Mouse (Mus musculus) lung, adult 2 months (tissue): ENCODE results near the gene E130114P18Rik. TPM values are rescaled to one million over a fixed set of nuclear protein-coding genes. Genes with fewer than 3 reads are reported as not detected.

ENCODE experiments used
- DNase-seq: peaks from one replicate; pipeline ENCODE4 v3.0.0; 2022
- H3K4me1 ChIP-seq: fragments of 200-500 bp; 2 replicates; pipeline ENCODE4 v1.6.1; 2011; ENCODE audit warnings: low read length; ENCODE audit not compliant: control insufficient read depth, insufficient read depth
- H3K4me3 ChIP-seq: fragments of 200-500 bp; replicated peaks from 2 replicates; pipeline ENCODE3; 2011; ENCODE audit warnings: low read depth, mild to moderate bottlenecking, control low read depth, low read length; ENCODE audit errors: extremely low read depth
- CTCF ChIP-seq: fragments of 200-500 bp; IDR thresholded peaks from 2 replicates; pipeline ENCODE4 v1.5.1; 2011; ENCODE audit warnings: mild to moderate bottlenecking, low read length, control low read depth; ENCODE audit not compliant: insufficient read depth
- POLR2A ChIP-seq: fragments of 200-500 bp; IDR thresholded peaks from 2 replicates; pipeline ENCODE4 v1.6.1; 2011; ENCODE audit warnings: low read depth, mild to moderate bottlenecking, control low read depth, low read length, borderline replicate concordance; ENCODE audit errors: extremely low read depth
- WGBS: fragments of 180-500 bp; shearing (Covaris S2); methylation state at CpG from one replicate; pipeline ENCODE4 v1.1.7; 2018; 5-methylcytosine and 5-hydroxymethylcytosine counted together
- polyA plus RNA-seq: library from polyadenylated mRNA; depleted of rRNA; stranded (reverse); fragments of >200 nt; gene quantifications from 2 replicates; pipeline ENCODE4 v1.2.3, GENCODE M21; 2012

The E130114P18Rik gene
- polyA plus RNA-seq, 1 experiment = 0.17 TPM

GRCm38 (mm10) chr4:97746106-97746900 is 31.6 kb downstream of the E130114P18Rik start:
- no peak for TF ChIP-seq POLR2A
- TF ChIP-seq CTCF = no peak
- Histone ChIP-seq H3K4me1 (no peaks in the 10 kb centered on the region; the same call in 1 of the 2 replicates), H3K4me3 (peak overlapping the region; percentile 31)
- WGBS = 8% methylated on average over 19 of the region's 19 CpGs
- DNase-seq = no peak

DNA sequence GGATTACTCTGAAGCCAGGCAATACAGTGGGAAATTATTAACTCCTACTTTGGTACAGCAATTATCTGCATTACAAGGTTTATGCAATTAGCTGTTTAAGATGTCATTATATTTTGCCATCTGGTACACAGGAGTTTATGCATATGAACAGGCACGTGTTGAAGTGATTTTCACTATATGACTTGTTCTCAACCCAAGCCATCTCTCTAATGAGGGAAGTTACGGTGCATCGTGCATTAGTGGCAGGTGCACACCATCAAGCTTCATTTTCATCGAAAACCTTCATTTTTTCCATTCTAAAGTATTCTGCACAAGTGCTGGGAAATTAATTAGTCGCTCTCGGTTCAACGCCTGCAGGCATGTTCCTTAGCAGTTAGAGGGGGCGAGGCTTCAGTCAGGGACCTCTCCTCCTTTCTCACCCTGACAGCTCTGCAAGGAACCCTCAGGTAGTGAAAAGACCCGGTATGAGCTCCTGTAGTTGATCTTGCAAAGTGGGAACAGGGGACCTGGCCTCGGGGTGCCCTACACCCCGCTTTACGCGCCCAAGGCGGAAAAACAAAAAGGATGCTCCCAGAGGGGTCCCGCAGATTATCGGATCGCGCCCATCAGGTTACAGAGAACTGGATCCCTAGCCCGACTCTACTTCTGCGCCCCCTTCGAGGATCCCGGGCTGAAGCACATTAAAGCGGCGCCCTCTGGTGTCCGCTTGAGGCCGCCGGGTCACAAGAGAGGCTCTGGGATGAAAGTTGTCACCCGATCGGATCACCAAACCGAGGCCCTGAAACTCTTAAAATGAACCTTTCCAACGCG is 32.4 kb downstream of the E130114P18Rik start:
- TF ChIP-seq POLR2A = no peak
- peak; percentile 50 for TF ChIP-seq CTCF
- WGBS = 10% methylated on average over 32 of the region's 32 CpGs
- peak; percentile 75 for DNase-seq
- Histone ChIP-seq H3K4me1 (no peaks in the 10 kb centered on the region; the same call in 1 of the 2 replicates), H3K4me3 (peak overlapping the region; percentile 31)

DNA sequence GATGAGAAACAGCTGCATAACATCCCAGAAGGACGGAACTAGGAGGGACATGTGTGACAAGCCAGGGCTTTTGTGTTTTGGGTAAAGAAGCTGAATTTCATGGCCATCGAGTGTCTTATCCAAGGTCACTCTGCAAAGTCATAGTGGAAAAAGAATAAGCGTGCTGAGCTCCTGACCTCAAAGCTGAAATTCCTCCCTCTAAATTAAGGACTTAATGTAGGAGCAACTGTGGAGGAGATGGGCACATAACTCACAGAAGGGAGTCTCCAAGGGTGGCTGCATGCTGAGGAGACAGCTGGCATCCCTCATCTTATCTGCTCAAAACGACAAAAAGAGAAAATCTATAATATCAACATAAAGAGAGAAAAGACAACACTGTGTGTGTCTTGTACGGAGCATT is 33.9 kb downstream of the E130114P18Rik start:
- Histone ChIP-seq H3K4me1 (no peaks in the 10 kb centered on the region; the same call in 1 of the 2 replicates), H3K4me3 (no peak overlapping the region)
- 69% methylated on average over 5 of the region's 5 CpGs for WGBS
- TF ChIP-seq CTCF (no peak), POLR2A (no peak)
- DNase-seq = no peak

DNA sequence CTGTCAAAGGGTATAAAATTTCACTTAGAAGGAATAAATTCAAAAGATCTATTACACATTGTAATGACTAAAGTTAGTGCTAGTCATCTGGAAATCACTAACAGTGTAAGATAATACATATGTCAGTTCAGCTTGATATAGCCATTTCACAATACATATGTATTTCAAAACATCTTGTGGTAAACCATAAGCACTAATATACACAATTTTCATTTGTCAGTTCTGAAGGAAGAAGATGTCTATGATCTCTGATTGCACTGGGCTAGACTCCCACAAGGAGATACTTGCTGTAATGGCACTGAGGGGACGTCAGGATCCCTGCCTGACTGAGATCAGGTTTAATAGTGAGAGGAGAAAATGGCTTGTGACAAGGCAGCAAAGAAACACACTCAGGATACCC is 44.5 kb downstream of the E130114P18Rik start:
- 82% methylated on average over 1 of the region's 1 CpGs for WGBS
- DNase-seq = no peak
- no peak for TF ChIP-seq CTCF
- TF ChIP-seq POLR2A = no peak
- Histone ChIP-seq H3K4me3 (no peak overlapping the region), H3K4me1 (peaks cover 2% of the 10 kb centered on the region; the same call in 1 of the 2 replicates)

DNA sequence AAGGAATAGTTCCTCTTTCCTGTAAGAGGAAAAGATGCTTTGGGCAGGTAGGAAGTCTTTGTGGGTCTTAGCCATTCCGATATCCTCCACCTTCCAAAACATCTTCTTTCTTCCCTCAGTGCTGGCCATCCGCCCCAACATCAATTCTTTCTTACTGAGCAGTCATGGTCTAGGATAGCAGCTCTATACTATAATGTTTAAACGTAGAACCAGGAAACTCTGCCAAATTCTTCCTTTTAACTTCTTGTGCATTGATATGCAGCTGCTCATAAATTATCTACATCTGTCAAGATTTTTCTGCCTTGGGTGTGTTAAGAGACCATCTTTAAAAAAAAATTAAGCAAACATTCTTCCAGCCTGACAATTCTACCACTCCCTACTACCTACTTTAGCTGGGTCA is 47.5 kb downstream of the E130114P18Rik start:
- no peak for DNase-seq
- no peak overlapping the region for H3K4me3 ChIP-seq
- 56% methylated on average over 3 of the region's 3 CpGs for WGBS
- no peak for TF ChIP-seq CTCF
- no peak for TF ChIP-seq POLR2A
- peaks cover 2% of the 10 kb centered on the region; the same call in 1 of the 2 replicates for H3K4me1 ChIP-seq

DNA sequence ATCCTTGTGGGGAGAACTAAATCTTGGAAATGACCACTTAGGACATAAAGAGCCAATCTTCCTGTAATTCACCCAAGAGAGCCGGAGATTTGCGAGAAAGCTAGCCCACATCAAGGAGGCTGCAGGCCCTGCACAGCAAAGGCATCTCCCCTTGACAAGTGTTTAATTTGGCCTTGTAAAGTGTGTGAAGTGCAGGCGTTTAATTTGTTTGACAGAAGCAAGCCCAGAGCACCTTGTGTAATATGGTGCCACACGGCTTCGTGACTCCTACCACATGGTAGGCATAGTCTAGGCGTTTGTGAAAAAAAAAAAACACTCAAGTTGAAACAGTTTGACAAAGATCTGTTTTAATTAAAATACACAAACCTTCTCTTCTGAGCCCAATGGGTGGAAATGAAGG is 47.9 kb downstream of the E130114P18Rik start:
- no peak for DNase-seq
- Histone ChIP-seq H3K4me3 (no peak overlapping the region), H3K4me1 (peaks cover 2% of the 10 kb centered on the region; the same call in 1 of the 2 replicates)
- WGBS = 64% methylated on average over 6 of the region's 6 CpGs
- no peak for TF ChIP-seq POLR2A
- no peak for TF ChIP-seq CTCF

- DNase-seq = no peak
- TF ChIP-seq POLR2A (no peak), CTCF (no peak)
- 96% methylated on average over 4 of the region's 4 CpGs for WGBS
- Histone ChIP-seq H3K4me1 (peaks cover 2% of the 10 kb centered on the region; the same call in 1 of the 2 replicates), H3K4me3 (no peak overlapping the region)
These were observed 49.4 kb downstream of the E130114P18Rik start for GRCm38 (mm10) chr4:97728520-97728919.

GRCm38 (mm10) chr4:97723374-97723773 is 54.5 kb downstream of the E130114P18Rik start:
- H3K4me1 ChIP-seq = no peaks in the 10 kb centered on the region
- TF ChIP-seq CTCF (no peak), POLR2A (no peak)
- 85% methylated on average over 6 of the region's 6 CpGs for WGBS
- DNase-seq = no peak
- no peak overlapping the region for H3K4me3 ChIP-seq

DNA sequence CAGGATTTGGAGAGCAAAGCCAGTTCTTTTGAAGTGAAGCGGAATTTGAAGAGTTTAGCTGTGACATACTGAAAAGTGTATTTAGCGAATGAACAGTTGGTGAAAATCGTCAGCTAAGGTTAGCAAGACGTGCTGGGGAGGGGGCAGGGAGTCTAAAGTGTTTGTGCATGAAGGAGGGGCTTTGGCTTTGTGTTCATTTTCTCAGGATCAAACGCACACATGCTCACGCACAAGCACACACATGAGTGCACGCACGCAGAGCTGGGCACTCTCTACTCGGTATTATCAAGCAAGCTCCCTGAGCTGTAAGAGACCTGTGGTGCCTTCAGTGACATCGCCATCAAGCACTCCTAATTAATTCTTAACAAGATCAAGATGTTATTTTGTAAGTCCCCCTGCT is 55.2 kb downstream of the E130114P18Rik start:
- DNase-seq = no peak
- WGBS = 67% methylated on average over 10 of the region's 10 CpGs
- TF ChIP-seq POLR2A = no peak
- Histone ChIP-seq H3K4me1 (no peaks in the 10 kb centered on the region), H3K4me3 (no peak overlapping the region)
